Mouse (Mus musculus) liver, embryonic 14.5 days (tissue): Measurements from ENCODE around the gene Mok.

Experiments
- CTCF ChIP-seq: IDR thresholded peaks from 2 replicates; pipeline ENCODE4 v1.5.1; 2016; ENCODE audit warnings: antibody characterized with exemption, low read depth, control low read depth
- EP300 ChIP-seq: IDR thresholded peaks from 2 replicates; pipeline ENCODE4 v1.6.1; 2016; ENCODE audit warnings: antibody characterized with exemption, low read depth

- TF ChIP-seq CTCF (no peak), EP300 (no peak)
Measured at GRCm38 (mm10) chr12:110888606-110889005, 47.9 kb upstream of the Mok start.
